12 mouse cellular contexts compared by ENCODE assay signal in genomic region chr7:75983809-75984171, GRCm38 (mm10).
DNase-seq lines count a peak whose midpoint lies in the region; ATAC-seq and TF ChIP-seq lines count a peak whose summit lies in the region.
"Had no signal": no experiment of that assay in that cellular context is flagged by ENCODE, and none has a peak within 500 bp of the region (broad histone marks: within the 10 kb centered on the region; RNA-seq: fewer than 3 reads in every experiment).

No protein-coding gene starts in this region.

- no peak for TF ChIP-seq CTCF in stomach, postnatal 0 days (IDR thresholded peaks at IDR 0.05; ENCODE audit: low read depth)

- TF ChIP-seq EP300 in stomach, postnatal 0 days (optimal IDR thresholded peaks at IDR 0.05): no peak

- H3K36me3 ChIP-seq in neural tube, embryonic 11.5 days (ENCODE audit: control insufficient read depth, insufficient read depth, low read length): no peaks in the 10 kb centered on the region
- H3K36me3 ChIP-seq in hindbrain, embryonic 10.5 days: no peaks in the 10 kb centered on the region
- no peaks in the 10 kb centered on the region for H3K36me3 ChIP-seq in midbrain, embryonic 13.5 days
- no peaks in the 10 kb centered on the region for H3K36me3 ChIP-seq in stomach, postnatal 0 days (ENCODE audit: control insufficient read depth, insufficient read depth, low read length)
- H3K36me3 ChIP-seq: stomach, embryonic 15.5 days had no signal

- DNase-seq in neural tube, embryonic 11.5 days (ENCODE audit: low spot score): no peak
- DNase-seq in neural tube, embryonic 10.5 days (ENCODE audit: extremely low spot score, low spot score): no peak
- DNase-seq in hindbrain, embryonic 10.5 days (ENCODE audit: low spot score): no peak
- no peak for DNase-seq in right cerebral cortex, postnatal 14 days
- no peak for DNase-seq in lung, adult 18-20 months
- no peak for DNase-seq in stomach, postnatal 0 days (ENCODE audit: low spot score)
- DNase-seq: adrenal gland, adult 8-10 months; lung, postnatal 14 days had no signal

- H3K27ac ChIP-seq in neural tube, embryonic 11.5 days (ENCODE audit: low read depth, low read length): peak overlapping the region; percentile 42; the same call in 1 of the 2 replicates
- H3K27ac ChIP-seq in hindbrain, embryonic 10.5 days: peak overlapping the region; percentile 74; the same call in 1 of the 2 replicates
- H3K27ac ChIP-seq in midbrain, embryonic 13.5 days: 0 out of 2 replicates have a peak overlapping the region, but pooled peaks have one; percentile 16
- H3K27ac ChIP-seq in stomach, postnatal 0 days (replicated peaks): no peak overlapping the region
- H3K27ac ChIP-seq: left cerebral cortex, adult 2 months; stomach, embryonic 15.5 days had no signal

- no peaks in the 10 kb centered on the region for H3K27me3 ChIP-seq in neural tube, embryonic 11.5 days (ENCODE audit: control insufficient read depth, insufficient read depth, low read length)
- H3K27me3 ChIP-seq in hindbrain, embryonic 10.5 days (ENCODE audit: insufficient read depth, poor library complexity, severe bottlenecking): peaks cover 4% of the 10 kb centered on the region; the same call in 1 of the 2 replicates
- no peaks in the 10 kb centered on the region for H3K27me3 ChIP-seq in midbrain, embryonic 13.5 days
- no peaks in the 10 kb centered on the region for H3K27me3 ChIP-seq in stomach, postnatal 0 days (ENCODE audit: control insufficient read depth, insufficient read depth, low read length)
- H3K27me3 ChIP-seq: stomach, embryonic 15.5 days had no signal

- H3K9ac ChIP-seq in neural tube, embryonic 11.5 days (ENCODE audit: low read length): no peak overlapping the region
- no peak overlapping the region for H3K9ac ChIP-seq in midbrain, embryonic 13.5 days (replicated peaks)
- no peak overlapping the region for H3K9ac ChIP-seq in stomach, postnatal 0 days (ENCODE audit: low read length)
- H3K9ac ChIP-seq: stomach, embryonic 15.5 days had no signal

- H3K4me1 ChIP-seq in neural tube, embryonic 11.5 days (ENCODE audit: control insufficient read depth, insufficient read depth, low read length): 0 out of 2 replicates have a peak, but pooled peaks cover 2% of the 10 kb centered on the region
- peaks cover 16% of the 10 kb centered on the region for H3K4me1 ChIP-seq in hindbrain, embryonic 10.5 days (replicated peaks)
- peaks cover 10% of the 10 kb centered on the region for H3K4me1 ChIP-seq in midbrain, embryonic 13.5 days (replicated peaks)
- H3K4me1 ChIP-seq in stomach, postnatal 0 days (replicated peaks; ENCODE audit: control insufficient read depth, insufficient read depth): no peaks in the 10 kb centered on the region
- H3K4me1 ChIP-seq: stomach, embryonic 15.5 days had no signal

- ATAC-seq in neural tube, embryonic 11.5 days (ENCODE audit: insufficient read depth, low FRiP score, low TSS enrichment): no peak
- peak; percentile 55; the same call in 1 of the 2 replicates for ATAC-seq in midbrain, embryonic 13.5 days
- no peak for ATAC-seq in stomach, postnatal 0 days (ENCODE audit: low FRiP score, low TSS enrichment)
- ATAC-seq: Patski had no signal

- H3K4me2 ChIP-seq in neural tube, embryonic 11.5 days (ENCODE audit: low read depth): peak overlapping the region; percentile 37
- peak overlapping the region; percentile 49 for H3K4me2 ChIP-seq in midbrain, embryonic 13.5 days (replicated peaks)
- no peak overlapping the region for H3K4me2 ChIP-seq in stomach, postnatal 0 days (replicated peaks; ENCODE audit: low read depth)
- H3K4me2 ChIP-seq: stomach, embryonic 15.5 days had no signal

- WGBS in neural tube, embryonic 11.5 days: 32% methylated on average over 7 of the region's 7 CpGs
- 44% methylated on average over 7 of the region's 7 CpGs for WGBS in hindbrain, embryonic 10.5 days
- 23% methylated on average over 7 of the region's 7 CpGs for WGBS in midbrain, embryonic 13.5 days
- 63% methylated on average over 7 of the region's 7 CpGs for WGBS in stomach, postnatal 0 days

- H3K4me3 ChIP-seq in neural tube, embryonic 11.5 days (ENCODE audit: low read depth, low read length): no peak overlapping the region
- H3K4me3 ChIP-seq in hindbrain, embryonic 10.5 days: peak overlapping the region; percentile 39
- H3K4me3 ChIP-seq in midbrain, embryonic 13.5 days (replicated peaks): no peak overlapping the region
- H3K4me3 ChIP-seq in stomach, postnatal 0 days (ENCODE audit: low read depth, low read length): no peak overlapping the region
- H3K4me3 ChIP-seq: left cerebral cortex, adult 2 months; stomach, embryonic 15.5 days had no signal

- no peaks in the 10 kb centered on the region for H3K9me3 ChIP-seq in neural tube, embryonic 11.5 days (ENCODE audit: control insufficient read depth, low read length)
- H3K9me3 ChIP-seq in hindbrain, embryonic 10.5 days: 0 out of 2 replicates have a peak, but pooled peaks cover 4% of the 10 kb centered on the region
- no peaks in the 10 kb centered on the region for H3K9me3 ChIP-seq in midbrain, embryonic 13.5 days
- H3K9me3 ChIP-seq in stomach, postnatal 0 days (ENCODE audit: control insufficient read depth, low read length): no peaks in the 10 kb centered on the region
- H3K9me3 ChIP-seq: stomach, embryonic 15.5 days had no signal
